Mouse (Mus musculus): Measurements from ENCODE around the gene Cyp2c23. TPM values are rescaled to one million over a fixed set of nuclear protein-coding genes. Genes with fewer than 3 reads are reported as not detected.

The Cyp2c23 gene
- polyA plus RNA-seq, 1 experiment = 0.17 TPM

GRCm38 (mm10) chr19:43981992-43982391 is 47.0 kb downstream of the Cyp2c23 start:
- no peaks in the 10 kb centered on the region for H3K4me1 ChIP-seq (ENCODE audit: control insufficient read depth, insufficient read depth, low read length)
- no peak for TF ChIP-seq POLR2A (IDR thresholded peaks at IDR 0.05; ENCODE audit: extremely low read depth, insufficient read depth, low read length)
- H3K4me3 ChIP-seq (ENCODE audit: insufficient read depth, low read length) = no peak overlapping the region
- no peak overlapping the region for H3K27ac ChIP-seq (ENCODE audit: insufficient read depth, low read length)

- TF ChIP-seq POLR2A (IDR thresholded peaks at IDR 0.05; ENCODE audit: extremely low read depth, insufficient read depth, low read length) (no peak), CTCF (IDR thresholded peaks at IDR 0.05; ENCODE audit: extremely low read depth, insufficient read depth, low read length) (no peak)
- no peak overlapping the region for H3K4me3 ChIP-seq (ENCODE audit: insufficient read depth, low read length)
- no peak overlapping the region for H3K27ac ChIP-seq (ENCODE audit: insufficient read depth, low read length)
- no peaks in the 10 kb centered on the region for H3K4me1 ChIP-seq (ENCODE audit: control insufficient read depth, insufficient read depth, low read length)
These were observed 48.3 kb downstream of the Cyp2c23 start for GRCm38 (mm10) chr19:43980711-43981110.

GRCm38 (mm10) chr19:43977799-43978198 is 51.2 kb downstream of the Cyp2c23 start:
- Histone ChIP-seq H3K4me1 (ENCODE audit: control insufficient read depth, insufficient read depth, low read length) (no peaks in the 10 kb centered on the region), H3K27ac (ENCODE audit: insufficient read depth, low read length) (no peak overlapping the region), H3K4me3 (ENCODE audit: insufficient read depth, low read length) (no peak overlapping the region)
- no peak for TF ChIP-seq POLR2A (IDR thresholded peaks at IDR 0.05; ENCODE audit: extremely low read depth, insufficient read depth, low read length)
- TF ChIP-seq CTCF (IDR thresholded peaks at IDR 0.05; ENCODE audit: extremely low read depth, insufficient read depth, low read length) = no peak

GRCm38 (mm10) chr19:43976661-43977060 is 52.3 kb downstream of the Cyp2c23 start:
- TF ChIP-seq CTCF (IDR thresholded peaks at IDR 0.05; ENCODE audit: extremely low read depth, insufficient read depth, low read length) (no peak), POLR2A (IDR thresholded peaks at IDR 0.05; ENCODE audit: extremely low read depth, insufficient read depth, low read length) (no peak)
- H3K4me3 ChIP-seq (ENCODE audit: insufficient read depth, low read length) = no peak overlapping the region
- no peaks in the 10 kb centered on the region for H3K4me1 ChIP-seq (ENCODE audit: control insufficient read depth, insufficient read depth, low read length)

GRCm38 (mm10) chr19:43974221-43974620 is 54.8 kb downstream of the Cyp2c23 start:
- Histone ChIP-seq H3K4me1 (ENCODE audit: control insufficient read depth, insufficient read depth, low read length) (no peaks in the 10 kb centered on the region), H3K27ac (ENCODE audit: insufficient read depth, low read length) (no peak overlapping the region), H3K4me3 (ENCODE audit: insufficient read depth, low read length) (no peak overlapping the region)
- TF ChIP-seq CTCF (IDR thresholded peaks at IDR 0.05; ENCODE audit: extremely low read depth, insufficient read depth, low read length) (no peak), POLR2A (IDR thresholded peaks at IDR 0.05; ENCODE audit: extremely low read depth, insufficient read depth, low read length) (no peak)

More at GRCm38 (mm10) chr19:43976661-43977060, 52.3 kb downstream of the Cyp2c23 start:
- no peak overlapping the region for H3K27ac ChIP-seq (ENCODE audit: insufficient read depth, low read length)

- no peak for TF ChIP-seq CTCF (IDR thresholded peaks at IDR 0.05; ENCODE audit: extremely low read depth, insufficient read depth, low read length)
- TF ChIP-seq POLR2A (IDR thresholded peaks at IDR 0.05; ENCODE audit: extremely low read depth, insufficient read depth, low read length) = no peak
- no peak overlapping the region for H3K27ac ChIP-seq (ENCODE audit: insufficient read depth, low read length)
- H3K4me3 ChIP-seq (ENCODE audit: insufficient read depth, low read length) = no peak overlapping the region
- H3K4me1 ChIP-seq (ENCODE audit: control insufficient read depth, insufficient read depth, low read length) = no peaks in the 10 kb centered on the region
These were observed 55.3 kb downstream of the Cyp2c23 start for GRCm38 (mm10) chr19:43973711-43974110.

- Histone ChIP-seq H3K4me3 (ENCODE audit: insufficient read depth, low read length) (no peak overlapping the region), H3K27ac (ENCODE audit: insufficient read depth, low read length) (no peak overlapping the region), H3K4me1 (ENCODE audit: control insufficient read depth, insufficient read depth, low read length) (no peaks in the 10 kb centered on the region)
- TF ChIP-seq POLR2A (IDR thresholded peaks at IDR 0.05; ENCODE audit: extremely low read depth, insufficient read depth, low read length) (no peak), CTCF (IDR thresholded peaks at IDR 0.05; ENCODE audit: extremely low read depth, insufficient read depth, low read length) (no peak)
These were observed 56.9 kb downstream of the Cyp2c23 start for GRCm38 (mm10) chr19:43972129-43972528.

- H3K27ac ChIP-seq (ENCODE audit: insufficient read depth, low read length) = no peak overlapping the region
- TF ChIP-seq POLR2A (IDR thresholded peaks at IDR 0.05; ENCODE audit: extremely low read depth, insufficient read depth, low read length) (no peak), CTCF (IDR thresholded peaks at IDR 0.05; ENCODE audit: extremely low read depth, insufficient read depth, low read length) (no peak)
- H3K4me3 ChIP-seq (ENCODE audit: insufficient read depth, low read length) = no peak overlapping the region
- no peaks in the 10 kb centered on the region for H3K4me1 ChIP-seq (ENCODE audit: control insufficient read depth, insufficient read depth, low read length)
These were observed 60.5 kb downstream of the Cyp2c23 start for GRCm38 (mm10) chr19:43968436-43969026.

GRCm38 (mm10) chr19:43966481-43966880 is 62.5 kb downstream of the Cyp2c23 start:
- no peak for TF ChIP-seq POLR2A (IDR thresholded peaks at IDR 0.05; ENCODE audit: extremely low read depth, insufficient read depth, low read length)
- no peak for TF ChIP-seq CTCF (IDR thresholded peaks at IDR 0.05; ENCODE audit: extremely low read depth, insufficient read depth, low read length)
- Histone ChIP-seq H3K4me3 (ENCODE audit: insufficient read depth, low read length) (no peak overlapping the region), H3K27ac (ENCODE audit: insufficient read depth, low read length) (no peak overlapping the region), H3K4me1 (ENCODE audit: control insufficient read depth, insufficient read depth, low read length) (no peaks in the 10 kb centered on the region)

- Histone ChIP-seq H3K4me1 (ENCODE audit: control insufficient read depth, insufficient read depth, low read length) (no peaks in the 10 kb centered on the region), H3K27ac (ENCODE audit: insufficient read depth, low read length) (no peak overlapping the region), H3K4me3 (ENCODE audit: insufficient read depth, low read length) (no peak overlapping the region)
- TF ChIP-seq CTCF (IDR thresholded peaks at IDR 0.05; ENCODE audit: extremely low read depth, insufficient read depth, low read length) (no peak), POLR2A (IDR thresholded peaks at IDR 0.05; ENCODE audit: extremely low read depth, insufficient read depth, low read length) (no peak)
These were observed 63.4 kb downstream of the Cyp2c23 start for GRCm38 (mm10) chr19:43965496-43966085.
